Mouse (Mus musculus): ENCODE results near the gene Plcg2.

Plcg2 gene

DNA sequence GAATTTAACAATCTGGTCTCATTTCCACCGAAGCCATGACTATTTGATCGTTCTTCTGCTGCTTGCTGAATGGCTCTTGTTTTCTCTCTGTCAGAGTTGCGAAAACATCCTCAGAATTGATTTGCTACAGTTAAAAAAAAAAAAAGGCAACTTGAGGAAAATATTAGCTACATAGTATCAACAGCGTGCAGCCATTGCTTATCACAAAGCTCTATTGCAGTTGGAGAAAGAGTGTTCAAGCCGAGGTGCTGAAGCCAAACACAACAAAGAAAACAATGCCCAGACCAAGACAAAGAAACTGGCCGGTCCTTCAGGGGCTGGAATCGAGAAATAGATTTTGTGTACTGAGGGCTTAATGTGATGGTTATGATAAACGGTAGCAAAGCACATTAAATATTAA is 47.0 kb downstream of the Plcg2 start:
- in situ Hi-C loops (cut with MboI; ENCODE audit: low sequenced_read_pairs) = no loop called here

DNA sequence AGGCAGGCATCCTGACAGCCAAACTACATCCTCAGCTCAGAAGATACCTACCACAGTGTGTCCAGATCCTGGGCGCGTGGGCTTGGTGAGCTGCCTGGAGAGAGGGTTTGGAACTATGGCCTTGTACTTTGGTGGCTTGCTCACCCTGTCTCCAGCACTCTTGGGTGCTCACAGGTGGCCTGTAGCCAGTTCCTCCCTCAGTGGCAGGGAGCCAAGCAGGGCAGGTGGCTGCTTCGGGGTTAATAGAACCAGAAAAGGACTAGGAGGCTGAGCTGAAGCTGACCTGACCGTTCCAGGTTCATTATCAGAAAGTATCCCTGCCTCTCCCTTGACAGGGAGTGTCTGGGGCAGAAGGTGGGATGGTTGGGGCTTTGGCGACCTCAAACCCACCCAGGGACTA is 48.3 kb downstream of the Plcg2 start:
- in situ Hi-C loops (cut with MboI; ENCODE audit: low sequenced_read_pairs) = no loop called here

DNA sequence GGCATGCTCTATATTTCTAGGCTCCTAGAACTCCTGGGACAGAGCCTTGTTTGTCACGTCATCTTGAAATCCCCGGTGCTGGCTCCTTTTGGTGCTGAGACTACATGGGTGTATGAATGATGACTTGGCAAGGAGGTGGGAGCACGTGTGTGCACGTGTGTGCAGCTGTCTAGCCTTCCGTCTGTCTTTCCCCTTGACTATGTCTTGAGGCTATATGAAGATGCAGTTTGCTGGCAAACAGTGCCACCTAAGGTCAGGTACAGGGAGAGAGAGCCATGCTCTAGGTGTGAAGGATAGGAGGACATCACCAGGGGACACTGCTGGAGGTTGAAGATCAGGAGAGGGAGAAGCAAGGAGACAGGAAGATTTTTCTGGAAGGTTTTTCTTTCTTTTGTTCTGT is 49.9 kb downstream of the Plcg2 start:
- in situ Hi-C loops (cut with MboI; ENCODE audit: low sequenced_read_pairs) = no loop called here

DNA sequence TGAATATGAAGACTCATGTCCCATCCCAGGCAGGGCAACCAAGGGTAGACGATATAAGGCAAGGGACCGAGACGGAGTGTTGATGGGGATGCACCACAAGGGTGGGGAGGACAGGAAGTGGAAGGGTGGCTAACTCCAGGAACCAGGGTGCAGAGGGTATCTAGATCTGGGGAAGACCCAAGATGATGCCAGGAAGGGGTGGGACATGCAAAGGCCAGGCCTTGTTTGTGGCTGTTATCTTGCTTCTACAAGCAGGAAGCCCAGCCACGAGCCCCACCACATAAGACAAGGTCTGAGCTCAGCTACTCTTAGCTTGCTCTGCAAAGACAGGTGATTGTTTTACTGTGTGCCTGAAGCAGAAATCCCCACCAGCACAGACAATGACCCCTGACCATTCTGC is 50.4 kb downstream of the Plcg2 start:
- in situ Hi-C loops (cut with MboI; ENCODE audit: low sequenced_read_pairs) = no loop called here

DNA sequence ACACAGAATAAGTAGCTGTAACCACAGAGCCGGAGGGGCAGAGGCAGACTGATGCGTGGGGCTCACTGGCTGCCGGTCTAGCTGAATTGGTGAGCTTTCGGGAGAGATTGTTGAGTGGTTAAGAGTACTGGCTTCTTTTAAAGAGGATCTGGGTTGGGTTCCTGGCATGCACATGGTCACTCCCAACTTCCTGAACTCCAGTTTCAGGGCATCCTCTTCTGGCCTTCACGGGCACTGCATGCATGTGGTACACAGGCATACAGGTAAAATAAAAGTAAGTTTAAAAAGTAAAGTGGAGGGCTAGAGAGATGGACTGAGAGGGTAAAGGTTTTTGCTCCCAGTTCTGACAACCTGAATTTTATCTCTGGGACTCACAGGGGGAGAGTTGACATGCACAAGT is 52.4 kb downstream of the Plcg2 start:
- in situ Hi-C loops (cut with MboI; ENCODE audit: low sequenced_read_pairs) = loop anchor here (25.0 kb wide), 1 partner anchor 338 kb away; no protein-coding TSS in a partner anchor

DNA sequence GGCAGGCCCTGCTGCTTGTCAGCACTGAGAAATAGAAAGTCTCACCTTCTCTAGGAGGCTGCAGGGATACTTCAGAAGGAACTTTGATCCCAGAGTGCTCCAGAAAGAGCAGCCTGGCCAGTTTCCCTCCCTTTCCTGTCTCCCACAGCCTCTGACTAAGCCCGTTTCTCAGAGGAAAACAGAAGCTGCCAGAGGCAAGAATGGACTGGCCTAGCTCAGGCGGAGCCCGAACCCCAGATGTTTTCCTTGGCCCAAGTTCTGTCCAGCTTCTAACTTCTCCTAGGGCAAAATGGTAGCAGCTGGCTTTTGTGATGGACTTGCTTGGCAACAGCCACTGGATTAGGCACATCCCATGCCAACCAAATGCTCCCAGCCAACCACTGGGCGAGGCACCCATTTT is 62.9 kb downstream of the Plcg2 start:
- in situ Hi-C loops (cut with MboI; ENCODE audit: low sequenced_read_pairs) = loop anchor here (25.0 kb wide), 1 partner anchor 349 kb away; no protein-coding TSS in a partner anchor

DNA sequence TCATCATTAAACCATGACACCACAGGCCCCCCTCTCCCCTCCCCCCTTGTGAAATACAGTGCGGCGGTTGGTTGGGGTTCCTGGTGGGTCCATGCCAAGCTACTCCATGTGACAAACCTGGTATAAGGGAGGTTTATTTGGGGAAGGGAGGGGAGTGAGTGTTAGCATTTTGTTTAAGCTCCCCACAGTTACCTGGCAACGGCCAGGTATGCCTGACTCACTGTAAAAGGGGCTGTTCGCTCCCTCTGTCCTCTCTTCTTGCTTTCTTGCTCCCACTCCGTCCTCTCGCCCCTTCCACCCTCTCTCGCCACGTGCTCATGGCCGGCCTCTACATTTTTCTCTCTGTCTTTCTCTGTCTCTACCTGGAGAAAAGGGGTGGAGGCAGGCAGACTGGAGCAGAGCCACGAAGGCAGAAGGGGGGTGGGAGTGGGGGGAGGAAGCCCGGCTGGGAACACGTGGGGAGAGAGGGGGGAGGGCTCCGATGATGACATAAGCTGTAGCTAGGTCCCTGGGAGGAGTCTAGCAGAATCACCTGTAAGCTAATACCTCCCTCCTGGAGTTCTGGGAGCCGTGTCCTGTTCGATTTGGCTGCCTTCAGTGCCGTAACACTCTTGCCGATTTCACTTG is 63.8 kb downstream of the Plcg2 start:
- in situ Hi-C loops (cut with MboI; ENCODE audit: low sequenced_read_pairs) = loop anchor here (25.0 kb wide), 1 partner anchor 350 kb away; no protein-coding TSS in a partner anchor

DNA sequence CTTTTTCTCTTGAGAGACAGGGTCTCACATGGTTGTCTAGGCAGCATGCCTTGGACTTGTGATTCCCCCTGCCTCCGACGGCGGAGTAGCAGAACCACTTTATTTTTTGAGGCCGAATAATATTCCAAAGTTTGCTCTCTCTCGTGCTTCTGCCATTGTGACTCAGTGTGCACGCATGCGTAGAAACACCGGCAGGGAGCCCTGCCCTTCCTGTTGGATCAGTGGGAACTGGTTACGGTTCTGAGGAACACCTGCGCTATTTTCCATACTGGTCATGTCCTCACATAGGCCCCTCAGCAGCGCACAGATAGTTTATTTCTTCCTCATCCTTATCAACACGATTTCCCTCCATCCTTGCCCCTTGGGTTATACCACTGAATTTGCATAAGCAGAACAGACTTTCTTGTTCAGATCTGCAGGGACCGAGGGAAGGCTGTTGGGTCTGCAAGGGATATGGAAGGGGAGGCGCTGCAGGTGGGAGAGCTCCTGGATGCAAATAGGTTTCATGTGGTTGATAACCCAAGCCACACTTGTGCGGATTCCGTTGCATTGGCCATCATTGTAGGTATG is 64.4 kb downstream of the Plcg2 start:
- in situ Hi-C loops (cut with MboI; ENCODE audit: low sequenced_read_pairs) = loop anchor here (25.0 kb wide), 1 partner anchor 350 kb away; no protein-coding TSS in a partner anchor

DNA sequence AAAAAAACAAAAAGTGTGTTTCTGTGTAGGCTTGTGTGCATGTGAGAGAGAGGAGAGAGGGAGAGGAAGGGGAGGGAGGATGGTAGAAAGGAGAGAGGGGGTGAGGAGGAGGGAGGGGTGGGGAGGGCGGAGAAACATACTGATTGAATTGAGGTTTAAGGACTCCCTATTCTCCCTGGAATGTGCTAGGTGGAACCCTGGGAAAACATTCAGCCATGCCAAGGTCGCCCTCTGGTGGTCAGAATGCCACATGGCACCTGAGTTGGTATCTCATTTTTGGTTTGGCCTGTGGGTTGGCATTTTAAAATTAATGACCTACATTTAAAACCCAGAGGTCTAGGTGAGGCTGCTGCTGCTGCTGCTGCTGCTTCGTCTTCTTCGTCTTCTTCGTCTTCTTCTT is 71.3 kb downstream of the Plcg2 start:
- in situ Hi-C loops (cut with MboI; ENCODE audit: low sequenced_read_pairs) = loop anchor here (25.0 kb wide), 1 partner anchor 357 kb away; no protein-coding TSS in a partner anchor

DNA sequence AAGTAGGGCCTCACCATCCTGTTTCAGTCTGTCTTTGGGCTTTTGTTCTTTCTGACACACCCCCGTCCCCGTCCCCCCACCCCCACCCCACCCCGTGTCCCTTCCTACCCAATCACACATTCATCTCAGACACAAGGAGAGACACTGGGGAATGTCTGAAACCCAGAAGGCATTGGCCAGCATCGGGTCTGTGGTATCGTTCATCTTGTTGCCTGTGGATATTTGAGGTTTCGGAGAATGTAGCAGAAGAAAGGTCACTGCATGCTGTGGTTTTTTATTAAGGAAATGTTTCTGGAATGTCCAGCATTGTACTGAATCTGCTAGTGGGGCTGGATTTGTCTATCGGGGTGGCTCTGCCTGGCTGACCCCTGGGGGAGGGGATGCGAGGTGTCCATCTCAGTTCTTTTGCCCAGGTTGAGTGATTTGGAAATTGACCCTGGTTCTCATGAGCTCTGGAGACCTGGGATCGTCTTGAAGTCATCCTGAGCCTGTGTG is 78.2 kb downstream of the Plcg2 start:
- in situ Hi-C loops (cut with MboI; ENCODE audit: low sequenced_read_pairs) = no loop called here

DNA sequence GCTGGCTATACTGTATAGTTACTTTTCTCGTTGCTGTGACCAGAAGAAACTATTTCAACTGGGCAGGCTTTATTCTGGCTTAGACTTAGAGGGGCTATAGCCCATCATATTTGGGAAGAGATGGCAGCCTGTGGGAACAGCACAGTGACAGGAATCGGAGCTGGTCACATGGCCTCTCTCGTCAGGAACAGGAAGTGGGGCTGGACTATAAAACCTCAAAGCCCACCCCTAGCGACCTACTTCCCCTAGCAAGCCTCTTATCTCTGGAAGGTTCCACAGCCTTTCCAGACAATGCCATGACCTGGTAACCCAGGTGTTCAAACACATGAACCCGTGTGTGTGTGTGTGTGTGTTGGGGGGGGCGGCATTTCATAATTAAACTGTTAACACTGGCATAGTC is 79.0 kb downstream of the Plcg2 start:
- in situ Hi-C loops (cut with MboI; ENCODE audit: low sequenced_read_pairs) = no loop called here

DNA sequence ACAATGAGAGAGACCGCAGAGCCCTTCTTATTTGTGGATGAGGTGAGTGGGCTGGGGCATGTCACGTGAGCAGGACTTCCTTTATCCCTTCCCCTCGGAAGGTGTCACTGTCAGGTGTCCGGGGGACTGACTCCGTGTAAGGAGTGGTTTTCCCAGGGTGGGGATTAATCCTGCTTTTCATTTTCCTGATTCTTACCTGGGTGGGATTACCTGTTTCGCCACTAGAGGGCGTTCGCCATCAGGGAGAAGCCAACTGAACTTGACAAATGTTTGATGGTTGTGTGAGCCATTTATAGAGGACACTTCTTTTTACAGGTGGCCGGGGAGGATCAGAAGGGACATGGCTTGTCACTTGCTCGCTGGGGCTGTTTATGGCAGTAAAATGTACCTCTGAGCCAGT is 79.8 kb downstream of the Plcg2 start:
- in situ Hi-C loops (cut with MboI; ENCODE audit: low sequenced_read_pairs) = no loop called here

DNA sequence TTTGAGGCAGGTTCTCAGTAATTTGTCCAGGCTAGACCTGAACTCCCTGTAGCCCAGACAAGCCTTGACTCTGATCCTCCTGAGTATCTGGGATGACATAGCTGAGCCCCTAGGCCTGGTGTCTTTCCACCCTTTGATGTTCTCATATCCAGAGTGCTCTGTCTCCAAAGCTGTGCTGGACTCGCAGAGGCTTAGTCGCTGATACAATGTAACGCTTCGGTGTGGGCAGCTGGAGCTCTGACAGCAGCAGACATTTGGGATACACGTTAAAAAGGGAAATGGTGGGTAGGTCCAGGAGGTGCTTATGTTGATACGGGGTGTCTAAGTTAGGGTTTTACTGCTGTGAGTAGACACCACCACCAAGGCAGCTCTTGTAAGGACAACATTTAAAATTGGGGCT is 80.8 kb downstream of the Plcg2 start:
- in situ Hi-C loops (cut with MboI; ENCODE audit: low sequenced_read_pairs) = no loop called here

DNA sequence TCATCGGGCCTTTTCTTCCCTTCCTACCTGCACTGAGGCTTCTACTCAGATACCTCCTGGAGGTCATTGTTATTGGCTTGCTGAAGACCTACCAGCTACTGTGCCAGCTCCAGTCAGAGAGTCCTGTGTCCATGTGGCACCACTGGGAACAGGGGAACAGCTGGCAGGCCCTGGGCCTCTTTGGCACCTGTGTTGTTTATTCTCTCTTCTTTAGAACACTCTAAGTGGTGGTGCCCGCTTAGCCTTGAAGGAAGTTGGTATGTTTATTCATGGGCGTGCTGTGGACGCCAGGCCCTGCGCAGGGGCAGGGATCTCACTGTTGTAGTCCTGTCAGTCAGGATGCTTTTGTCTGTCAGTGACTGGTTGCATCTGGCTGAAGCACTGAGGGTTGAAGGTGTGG is 95.8 kb downstream of the Plcg2 start:
- in situ Hi-C loops (cut with MboI; ENCODE audit: low sequenced_read_pairs) = no loop called here

DNA sequence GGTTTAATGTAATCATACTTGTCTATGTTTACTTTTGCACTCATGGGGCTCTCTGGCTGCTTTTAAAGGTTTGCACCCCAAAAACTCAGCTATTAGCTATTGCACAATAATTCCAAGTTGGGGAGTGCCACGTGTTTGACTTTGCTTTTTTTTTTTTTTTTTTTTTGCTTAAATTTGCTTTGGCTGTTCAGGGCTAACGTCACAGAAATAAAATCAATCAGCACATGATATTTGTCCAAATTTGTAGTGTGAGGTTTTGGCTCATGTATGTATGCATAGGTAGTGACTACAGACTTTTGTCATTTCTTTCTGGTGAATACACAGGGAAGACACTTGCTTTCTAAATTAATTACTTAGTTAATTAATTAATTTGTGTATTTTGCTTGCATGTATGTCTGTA is 96.9 kb downstream of the Plcg2 start:
- in situ Hi-C loops (cut with MboI; ENCODE audit: low sequenced_read_pairs) = no loop called here

DNA sequence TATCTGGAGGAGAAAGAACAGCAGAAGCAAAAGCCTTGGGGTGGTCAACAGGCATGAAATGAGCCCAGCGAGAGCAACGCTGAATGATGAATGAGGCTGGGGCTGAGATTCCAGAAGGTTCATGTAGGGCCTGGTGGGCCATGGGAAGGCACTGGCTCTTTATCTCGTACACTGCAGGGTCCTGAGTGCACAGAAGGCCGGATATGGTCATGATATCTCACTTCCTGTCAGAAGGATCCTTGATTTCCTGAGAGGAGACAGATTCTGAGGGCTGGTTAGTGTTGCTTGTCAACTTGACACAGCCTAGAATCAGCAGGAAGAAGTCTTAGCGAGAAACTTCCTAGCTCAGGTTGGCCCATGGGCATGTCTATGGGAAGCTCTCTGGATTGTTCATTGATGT is 98.7 kb downstream of the Plcg2 start:
- in situ Hi-C loops (cut with MboI; ENCODE audit: low sequenced_read_pairs) = no loop called here

DNA sequence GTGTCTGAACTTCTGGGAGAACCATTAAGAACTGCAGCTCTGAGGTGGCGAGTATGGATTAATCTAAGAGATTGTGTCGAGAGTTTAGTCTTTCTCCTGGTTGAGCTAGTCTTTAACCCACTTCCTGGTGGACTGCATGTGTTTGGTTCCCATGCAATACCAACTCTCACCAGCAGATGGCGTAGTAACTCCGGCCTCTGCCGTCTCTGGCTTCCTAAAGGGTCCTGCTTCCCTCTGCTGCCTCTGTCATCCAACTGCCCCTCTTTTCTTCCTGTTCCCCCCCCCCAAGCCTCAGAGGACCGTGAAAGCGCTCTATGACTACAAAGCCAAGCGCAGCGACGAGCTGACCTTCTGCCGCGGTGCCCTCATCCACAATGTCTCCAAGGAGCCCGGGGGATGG is 102.7 kb downstream of the Plcg2 start:
- in situ Hi-C loops (cut with MboI; ENCODE audit: low sequenced_read_pairs) = no loop called here

DNA sequence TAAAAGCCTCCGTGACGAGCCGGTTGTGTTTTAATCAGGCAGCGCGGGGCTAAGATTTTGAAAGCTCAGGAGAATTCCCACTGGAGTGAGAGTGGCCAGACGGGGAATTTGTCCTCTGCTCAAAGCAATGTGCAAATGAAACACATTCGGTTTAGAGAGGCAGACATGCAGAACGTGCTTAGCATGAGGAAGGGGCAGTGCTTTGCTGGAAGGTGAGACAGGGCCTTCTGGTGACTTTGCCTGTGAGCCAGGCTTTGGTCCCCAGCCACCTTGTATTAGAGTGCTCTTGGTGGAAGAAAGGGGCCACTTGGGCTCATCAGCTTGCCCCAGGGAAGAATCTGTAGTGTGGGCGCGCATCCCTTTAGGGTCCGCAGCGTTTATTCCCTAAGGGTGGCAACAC is 106.0 kb downstream of the Plcg2 start:
- in situ Hi-C loops (cut with MboI; ENCODE audit: low sequenced_read_pairs) = no loop called here

DNA sequence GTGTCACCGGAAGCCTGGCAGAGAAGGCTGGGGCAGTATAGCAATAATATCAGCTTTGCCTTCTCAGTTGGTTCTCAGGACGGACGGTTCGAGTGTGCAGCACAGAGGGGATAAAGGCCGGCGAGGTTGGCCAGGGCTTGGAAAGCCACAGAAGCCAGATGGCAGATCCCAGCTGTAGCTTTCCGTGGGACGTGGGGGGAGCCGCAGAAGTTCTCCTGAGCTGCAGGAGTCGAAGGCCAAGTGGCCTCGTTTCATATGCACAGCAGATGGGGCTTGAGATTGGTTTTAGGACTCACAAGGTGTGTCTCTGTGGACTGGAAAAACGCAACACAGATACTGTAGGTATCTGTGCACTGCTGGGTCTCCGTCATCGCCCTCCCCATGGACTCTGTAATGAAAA is 106.6 kb downstream of the Plcg2 start:
- in situ Hi-C loops (cut with MboI; ENCODE audit: low sequenced_read_pairs) = no loop called here

DNA sequence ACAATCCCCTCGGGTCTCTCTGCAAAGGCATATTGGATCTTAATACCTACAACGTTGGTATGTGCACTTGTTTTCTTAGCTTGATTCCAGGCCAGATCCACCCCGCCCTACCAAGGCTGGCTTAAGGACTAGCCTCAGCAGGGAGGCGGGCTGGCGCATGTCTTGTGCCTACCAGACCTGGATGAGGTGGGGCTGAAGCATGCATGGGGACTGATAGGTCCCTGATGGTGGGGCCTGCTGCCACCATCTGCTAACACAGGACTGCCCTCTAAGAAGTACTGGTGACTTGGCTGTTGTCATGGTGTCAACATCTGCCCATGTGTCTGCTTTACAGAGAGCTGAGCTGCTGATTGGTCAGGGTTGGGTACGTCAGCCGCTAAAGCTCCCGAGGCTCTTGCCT is 107.1 kb downstream of the Plcg2 start:
- in situ Hi-C loops (cut with MboI; ENCODE audit: low sequenced_read_pairs) = no loop called here

DNA sequence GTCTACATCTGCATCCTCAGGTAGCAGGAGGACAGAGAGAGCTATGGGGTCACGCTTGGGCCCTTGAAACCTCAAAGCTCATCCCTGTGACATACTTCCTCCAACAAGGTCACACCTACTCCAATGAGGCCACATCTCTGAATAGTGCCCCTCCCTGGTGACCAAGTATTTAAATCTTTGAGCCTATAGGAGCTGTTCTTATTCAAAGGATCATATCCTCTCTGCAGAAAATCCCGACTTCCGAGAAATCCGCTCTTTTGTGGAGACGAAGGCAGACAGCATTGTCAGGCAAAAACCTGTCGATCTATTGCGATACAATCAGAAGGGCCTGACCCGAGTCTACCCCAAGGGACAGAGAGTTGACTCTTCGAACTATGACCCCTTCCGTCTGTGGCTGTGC is 112.4 kb downstream of the Plcg2 start:
- in situ Hi-C loops (cut with MboI; ENCODE audit: low sequenced_read_pairs) = no loop called here

DNA sequence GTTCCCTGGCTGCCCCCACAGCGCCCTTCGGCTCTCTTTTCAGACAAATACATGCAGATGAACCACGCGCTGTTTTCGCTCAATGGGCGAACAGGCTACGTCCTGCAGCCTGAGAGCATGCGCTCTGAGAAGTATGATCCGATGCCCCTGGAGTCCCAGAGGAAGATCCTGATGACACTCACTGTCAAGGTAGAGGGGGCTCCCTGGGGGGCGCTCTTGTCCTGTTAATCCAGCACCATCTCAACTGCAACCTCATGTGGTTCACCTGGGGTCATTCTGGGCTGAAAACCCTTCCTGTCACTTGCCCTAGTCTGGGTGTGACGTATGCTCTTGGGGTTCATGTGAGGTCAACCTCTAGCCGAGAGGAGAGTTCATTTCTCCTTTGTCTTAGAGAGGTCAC is 114.8 kb downstream of the Plcg2 start:
- in situ Hi-C loops (cut with MboI; ENCODE audit: low sequenced_read_pairs) = no loop called here

Data from CH12F3 (cell line).